Mouse (Mus musculus): ENCODE data around the gene Polg. TPM values are rescaled to one million over a fixed set of nuclear protein-coding genes. Genes with fewer than 3 reads are reported as not detected.

Polg gene
- total RNA-seq, 2 experiments from 2014 or later = 50.5 to 54.1 TPM

Small RNA genes lying within 50 kb of the gene (microRNA-seq; reads per million reads assigned to microRNA genes)
- not detected for gene Mir9-3

Other genes starting within 250 kb of the Polg start
- 10 to 100 TPM; 22.3 to 23.5 TPM for gene Abhd2, start 193.2 kb downstream of the Polg start, total RNA-seq (2021)
- gene Rlbp1, start 79.3 kb downstream of the Polg start, total RNA-seq (2021) = not detected
- 1 to 10 TPM; 3.2 to 3.8 TPM for gene Fanci, start 74.4 kb downstream of the Polg start, total RNA-seq (2021)
- gene Rhcg, start 151.3 kb upstream of the Polg start, total RNA-seq (2021) = not detected
- gene Ticrr, start 193.8 kb upstream of the Polg start, total RNA-seq (2021) = 1 to 10 TPM; 4.7 to 5.0 TPM
- gene Kif7, start 249.4 kb upstream of the Polg start, total RNA-seq (2021) = 1 to 10 TPM; 4.8 to 6.0 TPM